Mouse (Mus musculus) right cerebral cortex, postnatal 36 days (tissue): Measurements from ENCODE around the gene Il9.

Experiments
- DNase-seq, 2 experiments: peaks; one replicate each; pipeline ENCODE4 v3.0.0; 2022; ENCODE audit warnings: low spot score in 2 of 2, mixed read lengths in 1 of 2

The Il9 gene

GRCm38 (mm10) chr13:56482146-56482545 lies at the start of gene Il9:
Gene Il9, minus strand, starts transcription at chr13:56482246.
- no peak for DNase-seq

- no peak for DNase-seq
These were observed 47.6 kb upstream of the Il9 start for GRCm38 (mm10) chr13:56529685-56530084.

- DNase-seq, result no peak
These were observed 47.0 kb upstream of the Il9 start for GRCm38 (mm10) chr13:56529031-56529430.

- DNase-seq, result no peak
These were observed 46.2 kb upstream of the Il9 start for GRCm38 (mm10) chr13:56528281-56528680.

GRCm38 (mm10) chr13:56527846-56528245 lies 45.8 kb upstream of the Il9 start:
- DNase-seq, result no peak

GRCm38 (mm10) chr13:56526871-56527270 lies 44.8 kb upstream of the Il9 start:
- DNase-seq, result no peak

- DNase-seq, result no peak
These were observed 40.7 kb upstream of the Il9 start for GRCm38 (mm10) chr13:56522821-56523167.

GRCm38 (mm10) chr13:56522081-56522820 lies 40.2 kb upstream of the Il9 start, which contains the start of gene Fbxl21:
Gene Fbxl21, plus strand, starts transcription at chr13:56522472.
- DNase-seq, result peak; percentile 91 to 92

- no peak for DNase-seq
These were observed 34.8 kb upstream of the Il9 start for GRCm38 (mm10) chr13:56516816-56517215.

- DNase-seq, result no peak
These were observed 34.3 kb upstream of the Il9 start for GRCm38 (mm10) chr13:56516311-56516710.

- no peak for DNase-seq
These were observed 31.5 kb upstream of the Il9 start for GRCm38 (mm10) chr13:56513595-56513994.

GRCm38 (mm10) chr13:56509796-56510195 lies 27.8 kb upstream of the Il9 start:
- DNase-seq, result no peak

- no peak for DNase-seq
These were observed 24.9 kb upstream of the Il9 start for GRCm38 (mm10) chr13:56506871-56507496.

- no peak for DNase-seq
These were observed 19.9 kb upstream of the Il9 start for GRCm38 (mm10) chr13:56501866-56502420.

- no peak for DNase-seq
These were observed 18.6 kb upstream of the Il9 start for GRCm38 (mm10) chr13:56500636-56501035.

GRCm38 (mm10) chr13:56500132-56500531 lies 18.1 kb upstream of the Il9 start:
- no peak for DNase-seq

GRCm38 (mm10) chr13:56494440-56494839 lies 12.4 kb upstream of the Il9 start:
- no peak for DNase-seq

GRCm38 (mm10) chr13:56488012-56488411 lies 6.0 kb upstream of the Il9 start:
- DNase-seq, result no peak

GRCm38 (mm10) chr13:56478027-56478426 lies 4.0 kb downstream of the Il9 start:
- DNase-seq, result no peak

GRCm38 (mm10) chr13:56477271-56477670 lies 4.8 kb downstream of the Il9 start:
- DNase-seq, result peak; percentile 17 to 31

GRCm38 (mm10) chr13:56476790-56477189 lies 5.3 kb downstream of the Il9 start:
- no peak for DNase-seq

- peak in 1 of 2 experiments; percentile 25 for DNase-seq
These were observed 6.7 kb downstream of the Il9 start for GRCm38 (mm10) chr13:56475363-56475762.

GRCm38 (mm10) chr13:56472661-56473060 lies 9.4 kb downstream of the Il9 start:
- DNase-seq, result no peak
